Mouse (Mus musculus): ENCODE data around the gene Ucp2. TPM values are rescaled to one million over a fixed set of nuclear protein-coding genes. Genes with fewer than 3 reads are reported as not detected.

Ucp2 gene
- polyA plus RNA-seq, 1 experiment from 2014 or later, result 76.4 TPM

DNA sequence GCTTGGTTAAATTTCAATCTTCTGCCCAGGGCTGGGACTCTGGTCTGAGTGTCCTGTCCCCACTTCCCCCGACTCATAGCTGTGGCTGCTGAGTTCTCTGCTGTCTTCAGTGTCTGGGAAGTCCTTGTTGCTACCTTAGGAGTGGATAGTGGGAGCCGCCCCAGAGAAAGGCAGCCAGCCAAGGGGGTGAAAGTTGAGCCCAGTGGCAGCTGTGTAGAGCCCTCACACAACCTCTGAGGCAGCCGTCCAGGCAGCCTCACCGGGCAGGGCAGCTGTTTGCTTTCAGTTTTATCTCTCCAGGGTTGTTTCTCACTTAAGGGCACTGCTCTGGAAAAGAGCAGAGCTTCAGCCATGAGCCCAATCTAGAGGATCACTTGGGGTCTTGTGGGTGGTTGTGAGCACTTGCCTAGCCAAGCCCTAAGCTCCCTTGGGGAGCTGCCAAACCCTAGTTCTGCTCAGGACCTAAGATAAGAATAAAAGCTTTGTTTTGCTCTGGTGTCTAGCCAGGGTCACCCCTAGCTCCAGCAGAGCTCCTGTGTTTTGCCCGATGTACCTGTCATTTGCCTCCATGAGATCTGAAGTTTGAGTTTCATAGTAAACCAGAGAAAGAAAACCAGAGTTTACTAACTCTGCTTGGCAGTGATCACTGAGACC is 27.4 kb upstream of the Ucp2 start:
- H3K27ac ChIP-seq (replicated peaks), result no peak overlapping the region; the same call in 1 of the 2 replicates
- 69% methylated on average over 5 of the region's 5 CpGs for WGBS
- no peaks in the 10 kb centered on the region; the same call in 1 of the 2 replicates for H3K4me1 ChIP-seq (replicated peaks)
- no peaks in the 10 kb centered on the region for H3K9me3 ChIP-seq
- peaks cover 69% of the 10 kb centered on the region for H3K36me3 ChIP-seq
- no peaks in the 10 kb centered on the region for H3K27me3 ChIP-seq
- ATAC-seq (ENCODE audit: low read depth), result no peak
- H3K9ac ChIP-seq, result no peak overlapping the region
- H3K4me2 ChIP-seq, result no peak overlapping the region
- no peak overlapping the region for H3K4me3 ChIP-seq

DNA sequence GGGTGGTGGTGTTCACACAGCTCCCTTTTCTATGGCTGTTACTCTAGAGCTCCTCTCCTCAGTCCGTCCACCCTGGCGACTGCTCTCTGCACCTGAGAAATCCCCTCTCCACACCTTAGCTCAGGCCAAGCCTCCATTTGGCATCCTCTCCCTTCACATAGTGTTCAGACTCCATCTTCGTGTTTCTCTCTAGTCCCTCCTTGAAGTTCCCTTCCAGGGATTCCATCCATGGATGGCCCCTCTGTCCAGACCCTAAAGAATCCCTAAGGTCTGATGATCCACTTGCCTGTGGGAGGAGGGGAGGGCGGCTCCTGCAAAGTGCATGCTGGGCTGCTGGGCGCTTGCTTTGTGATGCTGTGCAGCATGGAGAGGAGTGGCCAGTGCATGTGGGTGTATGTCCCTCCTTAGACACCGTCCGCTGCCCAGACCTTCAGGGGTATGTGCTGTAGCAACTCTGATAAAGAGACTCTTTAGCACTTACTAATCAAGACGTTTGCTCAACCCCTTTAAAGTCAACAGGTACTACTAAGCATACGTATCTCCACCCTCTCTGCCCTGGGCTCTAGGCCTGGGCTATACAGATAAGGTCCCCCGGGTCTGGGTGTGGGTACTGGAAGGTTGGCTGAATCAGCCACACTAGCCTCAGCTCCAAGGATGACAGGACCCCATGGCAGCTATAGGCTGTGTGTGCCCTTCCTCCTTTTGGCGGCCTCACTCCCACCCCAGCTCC is 26.2 kb upstream of the Ucp2 start:
- Histone ChIP-seq H3K4me3 (no peak overlapping the region), H3K9me3 (no peaks in the 10 kb centered on the region), H3K27ac (replicated peaks) (no peak overlapping the region), H3K36me3 (peaks cover 58% of the 10 kb centered on the region), H3K4me1 (replicated peaks) (no peaks in the 10 kb centered on the region; the same call in 1 of the 2 replicates), H3K4me2 (no peak overlapping the region), H3K27me3 (no peaks in the 10 kb centered on the region), H3K9ac (no peak overlapping the region)
- 91% methylated on average over 11 of the region's 11 CpGs for WGBS
- ATAC-seq (ENCODE audit: low read depth), result no peak

DNA sequence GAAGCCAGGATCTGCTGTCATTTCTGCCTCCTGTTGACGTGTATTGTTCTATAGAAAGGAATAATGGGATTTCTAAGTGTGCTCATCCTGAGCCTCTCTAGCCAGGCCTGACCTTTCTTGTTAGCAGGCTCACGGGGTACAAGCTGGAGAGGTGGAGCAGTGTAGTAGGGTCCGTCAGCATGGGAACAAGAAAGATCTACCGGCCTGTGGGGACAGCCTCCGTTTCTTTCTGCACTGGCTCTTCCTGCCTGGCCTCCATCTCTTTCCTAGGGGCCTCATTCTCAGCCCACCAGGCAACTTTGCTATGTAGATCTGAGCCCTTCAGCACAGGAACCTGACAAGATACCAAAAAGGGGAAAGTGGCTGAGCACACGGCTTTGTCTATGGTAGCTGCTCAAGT is 24.4 kb upstream of the Ucp2 start:
- H3K4me1 ChIP-seq (replicated peaks), result no peaks in the 10 kb centered on the region; the same call in 1 of the 2 replicates
- ATAC-seq (ENCODE audit: low read depth), result no peak
- H3K36me3 ChIP-seq, result peaks cover 48% of the 10 kb centered on the region
- H3K9ac ChIP-seq, result no peak overlapping the region
- H3K27me3 ChIP-seq, result no peaks in the 10 kb centered on the region
- no peaks in the 10 kb centered on the region for H3K9me3 ChIP-seq
- H3K4me2 ChIP-seq, result no peak overlapping the region
- 93% methylated on average over 6 of the region's 6 CpGs for WGBS
- H3K27ac ChIP-seq (replicated peaks), result no peak overlapping the region
- no peak overlapping the region for H3K4me3 ChIP-seq

DNA sequence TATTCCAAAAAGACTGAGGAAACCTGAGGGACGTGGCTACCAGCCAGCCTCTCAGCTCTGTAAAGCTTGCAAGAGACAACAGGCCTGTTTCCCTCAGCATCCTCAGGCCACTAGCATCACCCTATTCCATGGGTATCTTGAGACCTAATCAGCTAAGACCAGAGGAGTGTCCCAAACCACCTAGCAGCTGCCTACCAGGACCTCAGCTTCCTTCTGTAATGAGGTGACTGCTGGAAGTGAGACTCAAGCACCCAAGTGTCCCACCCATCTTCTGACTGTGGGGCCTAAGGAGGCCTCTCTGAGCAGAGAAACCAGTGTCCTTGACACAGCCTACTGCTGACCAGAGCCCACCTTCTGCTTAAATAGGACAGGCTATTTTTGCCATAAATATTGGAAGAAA is 23.6 kb upstream of the Ucp2 start:
- H3K27ac ChIP-seq (replicated peaks), result no peak overlapping the region
- no peak overlapping the region for H3K9ac ChIP-seq
- no peak for ATAC-seq (ENCODE audit: low read depth)
- H3K36me3 ChIP-seq, result peaks cover 40% of the 10 kb centered on the region
- no peak overlapping the region for H3K4me3 ChIP-seq
- no peaks in the 10 kb centered on the region; the same call in 1 of the 2 replicates for H3K4me1 ChIP-seq (replicated peaks)
- no peaks in the 10 kb centered on the region for H3K27me3 ChIP-seq
- no peak overlapping the region for H3K4me2 ChIP-seq
- WGBS, result 96% methylated on average over 1 of the region's 1 CpGs
- no peaks in the 10 kb centered on the region for H3K9me3 ChIP-seq

DNA sequence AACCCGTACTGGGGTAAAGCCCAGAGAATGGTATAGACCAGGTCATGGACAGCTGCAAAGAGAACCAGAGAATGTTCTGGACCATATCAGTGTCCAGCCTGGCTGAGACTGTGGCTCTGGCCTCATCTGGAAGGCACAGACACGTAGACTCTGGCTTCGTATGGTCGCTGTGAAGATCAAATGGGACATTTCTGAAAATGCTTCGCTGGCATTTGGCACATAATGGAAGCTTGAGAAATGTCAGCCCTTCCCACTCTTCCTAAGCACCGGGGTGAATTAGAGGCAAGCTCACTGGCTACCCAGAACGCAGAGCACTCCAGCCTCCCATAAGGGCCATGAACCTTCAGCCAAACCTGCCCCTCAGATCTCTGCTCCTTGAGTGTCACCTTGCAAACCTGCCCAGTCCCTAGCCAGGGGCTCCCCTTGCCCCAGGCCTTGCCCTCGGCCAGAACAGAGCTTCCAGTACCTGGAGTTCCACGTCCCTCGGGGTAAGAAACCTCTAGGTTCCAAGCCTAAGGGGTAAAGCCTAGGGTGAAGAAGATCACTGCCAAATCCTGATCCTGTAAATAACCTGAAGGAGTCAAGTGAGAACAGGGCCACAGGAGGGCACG is 22.2 kb upstream of the Ucp2 start:
- Histone ChIP-seq H3K4me3 (no peak overlapping the region), H3K36me3 (peaks cover 32% of the 10 kb centered on the region), H3K4me1 (replicated peaks) (no peaks in the 10 kb centered on the region; the same call in 1 of the 2 replicates), H3K9me3 (no peaks in the 10 kb centered on the region), H3K4me2 (no peak overlapping the region), H3K27ac (replicated peaks) (no peak overlapping the region), H3K9ac (no peak overlapping the region), H3K27me3 (no peaks in the 10 kb centered on the region)
- WGBS, result 91% methylated on average over 11 of the region's 11 CpGs
- ATAC-seq (ENCODE audit: low read depth), result no peak

DNA sequence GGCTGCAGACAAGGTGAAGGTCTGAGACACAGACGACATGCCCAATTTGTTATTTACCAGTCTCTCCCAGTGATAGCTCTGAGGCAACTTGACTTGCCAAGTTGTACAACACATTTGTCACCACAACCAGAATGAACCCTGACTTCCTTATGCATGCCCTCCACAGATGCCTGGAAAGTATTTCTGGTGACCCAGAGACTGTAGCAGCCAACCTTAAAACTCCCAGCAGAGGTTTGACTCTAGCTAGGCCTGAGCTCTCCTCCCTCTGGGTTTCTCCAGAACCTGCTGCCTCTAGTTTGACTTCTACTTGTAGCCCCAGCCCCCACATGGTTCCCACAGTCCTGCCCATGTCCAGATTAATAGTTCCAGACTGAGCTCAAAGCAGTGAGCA is 21.7 kb upstream of the Ucp2 start:
- Histone ChIP-seq H3K4me2 (no peak overlapping the region), H3K4me3 (no peak overlapping the region), H3K9me3 (no peaks in the 10 kb centered on the region), H3K27me3 (no peaks in the 10 kb centered on the region), H3K9ac (no peak overlapping the region), H3K36me3 (peaks cover 32% of the 10 kb centered on the region), H3K27ac (replicated peaks) (no peak overlapping the region), H3K4me1 (replicated peaks) (no peaks in the 10 kb centered on the region)
- 96% methylated on average over 1 of the region's 1 CpGs for WGBS
- ATAC-seq (ENCODE audit: low read depth), result no peak

DNA sequence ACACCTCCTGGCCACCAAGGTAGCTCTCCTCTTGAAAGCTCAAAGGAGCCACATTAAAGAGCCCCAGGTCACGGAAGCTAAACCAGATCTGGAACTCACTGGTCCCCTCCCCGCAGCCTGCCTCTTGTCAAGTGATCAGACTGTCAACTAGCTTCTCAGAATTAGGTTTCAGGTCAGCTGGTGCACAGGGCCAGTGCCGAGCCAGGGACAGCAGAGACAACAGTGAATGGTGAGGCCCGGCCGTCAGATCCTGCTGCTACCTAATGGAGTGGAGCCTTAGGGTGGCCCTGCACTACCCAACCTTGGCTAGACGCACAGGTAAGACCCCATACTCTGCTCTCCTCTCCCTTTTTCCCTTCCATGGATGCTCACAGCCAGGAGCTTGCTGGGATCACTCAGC is 20.4 kb upstream of the Ucp2 start, which contains the start of gene Ucp3:
Gene Ucp3 (plus strand): TSS at position 214 of the 400 bp plus-strand sequence.
- Histone ChIP-seq H3K4me2 (no peak within 1 kb of the TSS), H3K4me1 (replicated peaks) (no peaks in the 10 kb centered on the region), H3K9me3 (no peaks in the 10 kb centered on the region), H3K9ac (no peak within 1 kb of the TSS), H3K4me3 (no peak within 1 kb of the TSS), H3K27me3 (no peaks in the 10 kb centered on the region), H3K27ac (replicated peaks) (no peak within 1 kb of the TSS), H3K36me3 (peaks cover 26% of the 10 kb centered on the region)
- WGBS, result 85% methylated on average over 6 of the region's 6 CpGs
- ATAC-seq (ENCODE audit: low read depth), result no peak

DNA sequence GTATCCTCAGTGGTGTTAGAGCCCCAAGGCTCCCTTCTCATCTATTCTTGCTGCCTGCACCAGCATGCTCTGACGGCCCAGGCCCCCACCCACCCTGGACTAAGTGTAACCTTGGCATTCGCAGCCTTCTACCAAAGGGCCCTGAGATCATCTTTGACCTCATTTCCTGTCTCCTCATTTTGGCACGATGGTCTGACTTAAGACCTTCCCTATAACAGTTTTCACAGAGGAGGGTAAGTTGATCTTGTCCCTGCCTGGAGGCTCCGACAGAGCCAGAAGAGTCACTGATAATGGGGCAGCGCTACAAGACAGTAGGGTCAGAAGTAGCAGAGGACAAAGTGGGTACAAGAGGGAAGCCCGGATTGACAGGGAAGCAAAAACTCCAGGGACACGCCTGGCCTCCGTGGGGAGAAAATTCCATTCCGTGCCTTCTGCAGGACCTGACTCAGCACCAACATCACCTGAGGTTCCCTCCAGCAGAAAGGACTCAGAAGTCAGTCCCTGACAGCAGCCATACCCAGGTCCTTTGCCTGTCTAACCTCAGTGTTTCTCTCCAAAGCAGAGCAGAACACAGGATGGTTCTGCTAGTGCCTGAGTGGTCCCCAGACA is 19.2 kb upstream of the Ucp2 start:
- H3K36me3 ChIP-seq, result peaks cover 16% of the 10 kb centered on the region
- no peaks in the 10 kb centered on the region for H3K9me3 ChIP-seq
- H3K4me3 ChIP-seq, result no peak overlapping the region
- H3K27ac ChIP-seq (replicated peaks), result no peak overlapping the region
- no peak overlapping the region for H3K9ac ChIP-seq
- H3K27me3 ChIP-seq, result no peaks in the 10 kb centered on the region
- H3K4me1 ChIP-seq (replicated peaks), result no peaks in the 10 kb centered on the region
- no peak overlapping the region for H3K4me2 ChIP-seq
- WGBS, result 90% methylated on average over 9 of the region's 9 CpGs
- ATAC-seq (ENCODE audit: low read depth), result no peak

DNA sequence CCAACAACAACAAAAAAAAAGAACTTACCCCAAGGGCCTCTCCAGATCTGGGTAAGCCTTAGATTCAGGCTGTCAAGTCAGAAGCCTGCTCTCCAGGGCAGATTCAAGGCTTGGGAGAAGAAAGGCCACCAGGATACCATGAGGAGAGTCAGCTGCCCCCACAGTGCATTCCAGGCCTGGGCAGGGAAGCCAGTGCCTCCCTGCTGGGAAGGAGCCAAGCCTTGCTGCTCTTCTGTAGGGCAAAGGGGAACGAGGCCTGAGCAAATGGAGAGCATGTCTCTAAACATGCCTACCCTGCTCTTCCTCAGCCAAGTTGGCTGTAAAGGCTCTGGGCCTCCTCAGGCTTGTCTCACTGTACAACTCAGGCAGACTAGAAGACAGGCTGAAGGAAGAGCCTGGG is 18.5 kb upstream of the Ucp2 start:
- no peaks in the 10 kb centered on the region for H3K27me3 ChIP-seq
- H3K4me2 ChIP-seq, result no peak overlapping the region
- no peak overlapping the region for H3K4me3 ChIP-seq
- no peak overlapping the region for H3K9ac ChIP-seq
- peaks cover 9% of the 10 kb centered on the region for H3K36me3 ChIP-seq
- 0 out of 2 replicates have a peak, but pooled peaks cover 3% of the 10 kb centered on the region for H3K4me1 ChIP-seq (replicated peaks)
- H3K9me3 ChIP-seq, result no peaks in the 10 kb centered on the region
- ATAC-seq (ENCODE audit: low read depth), result no peak
- WGBS, result 58% methylated on average over 1 of the region's 1 CpGs
- H3K27ac ChIP-seq (replicated peaks), result no peak overlapping the region

DNA sequence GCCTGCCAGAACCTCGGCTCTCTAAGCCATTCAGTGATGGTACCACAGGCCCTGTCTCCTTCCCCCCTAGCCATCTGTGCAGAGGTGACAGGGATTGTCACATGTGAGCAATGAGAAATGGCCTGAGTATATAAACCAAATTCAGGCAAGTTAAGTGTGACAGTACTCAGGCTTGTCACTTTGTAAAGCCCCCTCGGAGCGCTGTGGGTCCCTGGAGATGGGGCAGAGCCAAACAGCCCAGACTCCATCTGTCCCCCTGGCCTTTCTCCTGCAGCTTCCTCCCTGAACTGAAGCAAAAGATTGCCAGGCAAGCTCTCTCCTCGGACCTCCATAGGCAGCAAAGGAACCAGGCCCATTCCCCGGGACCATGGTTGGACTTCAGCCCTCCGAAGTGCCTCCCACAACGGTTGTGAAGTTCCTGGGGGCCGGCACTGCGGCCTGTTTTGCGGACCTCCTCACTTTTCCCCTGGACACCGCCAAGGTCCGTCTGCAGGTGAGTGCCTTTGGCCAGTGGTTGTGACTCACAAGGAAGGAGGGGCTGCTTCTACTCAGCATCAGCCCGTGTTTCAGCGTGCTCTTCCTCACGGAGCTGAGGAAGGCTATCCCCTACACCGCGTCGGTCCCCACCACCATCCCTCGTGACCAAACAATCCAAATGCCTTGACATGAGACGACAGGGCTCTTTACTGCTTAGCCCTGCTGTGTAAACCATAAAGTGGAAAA is 13.9 kb upstream of the Ucp2 start:
- H3K4me2 ChIP-seq, result no peak overlapping the region
- WGBS, result 81% methylated on average over 20 of the region's 20 CpGs

DNA sequence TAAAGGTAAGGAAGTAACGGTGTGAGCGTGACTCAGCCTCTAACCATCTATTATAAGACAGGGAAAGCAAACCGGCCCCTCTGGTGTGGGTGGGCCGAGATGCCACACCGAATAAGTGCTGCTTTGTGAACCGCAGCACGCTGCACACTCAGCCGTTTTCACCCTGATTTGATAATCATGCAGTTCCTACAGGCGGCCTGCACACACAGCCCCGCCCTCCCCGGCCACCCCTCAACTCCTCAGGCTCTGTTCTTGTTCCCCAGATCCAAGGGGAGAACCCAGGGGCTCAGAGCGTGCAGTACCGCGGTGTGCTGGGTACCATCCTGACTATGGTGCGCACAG is 13.3 kb upstream of the Ucp2 start:
- Histone ChIP-seq H3K27ac (replicated peaks) (no peak overlapping the region), H3K4me3 (no peak overlapping the region), H3K27me3 (no peaks in the 10 kb centered on the region), H3K4me1 (replicated peaks) (0 out of 2 replicates have a peak, but pooled peaks cover 3% of the 10 kb centered on the region), H3K4me2 (no peak overlapping the region), H3K9ac (no peak overlapping the region), H3K36me3 (no peaks in the 10 kb centered on the region), H3K9me3 (no peaks in the 10 kb centered on the region)
- ATAC-seq (ENCODE audit: low read depth), result no peak
- WGBS, result 62% methylated on average over 15 of the region's 15 CpGs

More for the DNA sequence above, 13.9 kb upstream of the Ucp2 start:
- Histone ChIP-seq H3K27me3 (no peaks in the 10 kb centered on the region), H3K27ac (replicated peaks) (no peak overlapping the region), H3K36me3 (no peaks in the 10 kb centered on the region), H3K4me1 (replicated peaks) (0 out of 2 replicates have a peak, but pooled peaks cover 3% of the 10 kb centered on the region), H3K9me3 (no peaks in the 10 kb centered on the region), H3K4me3 (no peak overlapping the region), H3K9ac (no peak overlapping the region)
- ATAC-seq (ENCODE audit: low read depth), result no peak

Data from neural tube, embryonic 13.5 days (tissue).